Mouse (Mus musculus) adipocyte (in vitro differentiated cells): ENCODE measurements around the gene Kras.
A peak's percentile ranks its signal among the peaks of the same experiment; 100 is the strongest.

ENCODE experiments used
- DNase-seq: peaks from one replicate; pipeline ENCODE4 v3.0.0-alpha.2; 2016; ENCODE audit warnings: low spot score

The Kras gene

GRCm38 (mm10) chr6:145193038-145193437 lies 57.0 kb downstream of the Kras start:
- no peak for DNase-seq

- DNase-seq, result peak; percentile 55
Measured at GRCm38 (mm10) chr6:145187093-145188088, 62.6 kb downstream of the Kras start.

- DNase-seq, result no peak
Measured at GRCm38 (mm10) chr6:145186096-145186495, 63.9 kb downstream of the Kras start.

GRCm38 (mm10) chr6:145182044-145182443 lies 68.0 kb downstream of the Kras start:
- DNase-seq, result no peak

GRCm38 (mm10) chr6:145179665-145180064 lies 70.4 kb downstream of the Kras start:
- DNase-seq, result peak; percentile 50

GRCm38 (mm10) chr6:145176474-145176873 lies 73.6 kb downstream of the Kras start:
- DNase-seq, result no peak

- no peak for DNase-seq
Measured at GRCm38 (mm10) chr6:145175571-145175981, 74.5 kb downstream of the Kras start.

GRCm38 (mm10) chr6:145173781-145174191 lies 76.3 kb downstream of the Kras start:
- DNase-seq, result peak; percentile 83

- no peak for DNase-seq
Measured at GRCm38 (mm10) chr6:145171892-145172606, 78.0 kb downstream of the Kras start.
